Mouse (Mus musculus) c-Kit-positive CD71-positive TER-119-positive erythroid progenitor cells, embryonic 14.5 days (primary cell): Measurements from ENCODE around the gene Slitrk1.

Experiments used
- DNase-seq: peaks from one replicate; pipeline ENCODE4 v3.0.0-alpha.2; 2013; ENCODE audit warnings: low spot score

Gene Slitrk1

GRCm38 (mm10) chr14:108913714-108914263 is at the start of gene Slitrk1:
TSS of gene Slitrk1 (minus strand) at chr14:108914158.
- DNase-seq = no peak

GRCm38 (mm10) chr14:108935777-108936176 is 21.8 kb upstream of the Slitrk1 start:
- DNase-seq = no peak

GRCm38 (mm10) chr14:108914336-108914735 is 378 bp upstream of the Slitrk1 start:
- no peak for DNase-seq

GRCm38 (mm10) chr14:108912876-108913490 is 975 bp downstream of the Slitrk1 start:
- no peak for DNase-seq

GRCm38 (mm10) chr14:108912021-108912875 is 1.7 kb downstream of the Slitrk1 start:
- no peak for DNase-seq

GRCm38 (mm10) chr14:108911138-108911841 is 2.7 kb downstream of the Slitrk1 start:
- no peak for DNase-seq

GRCm38 (mm10) chr14:108910449-108911137 is 3.4 kb downstream of the Slitrk1 start:
- no peak for DNase-seq

GRCm38 (mm10) chr14:108909336-108909953 is 4.5 kb downstream of the Slitrk1 start:
- no peak for DNase-seq

GRCm38 (mm10) chr14:108898601-108899000 is 15.4 kb downstream of the Slitrk1 start:
- no peak for DNase-seq

GRCm38 (mm10) chr14:108895456-108895855 is 18.5 kb downstream of the Slitrk1 start:
- DNase-seq = no peak

- no peak for DNase-seq
These were observed 46.1 kb downstream of the Slitrk1 start for GRCm38 (mm10) chr14:108867816-108868215.

- no peak for DNase-seq
These were observed 49.3 kb downstream of the Slitrk1 start for GRCm38 (mm10) chr14:108864631-108865030.

GRCm38 (mm10) chr14:108859310-108859709 is 54.6 kb downstream of the Slitrk1 start:
- no peak for DNase-seq
